Comparison of ENCODE assay signal across 13 mouse cellular contexts in the genomic region with DNA sequence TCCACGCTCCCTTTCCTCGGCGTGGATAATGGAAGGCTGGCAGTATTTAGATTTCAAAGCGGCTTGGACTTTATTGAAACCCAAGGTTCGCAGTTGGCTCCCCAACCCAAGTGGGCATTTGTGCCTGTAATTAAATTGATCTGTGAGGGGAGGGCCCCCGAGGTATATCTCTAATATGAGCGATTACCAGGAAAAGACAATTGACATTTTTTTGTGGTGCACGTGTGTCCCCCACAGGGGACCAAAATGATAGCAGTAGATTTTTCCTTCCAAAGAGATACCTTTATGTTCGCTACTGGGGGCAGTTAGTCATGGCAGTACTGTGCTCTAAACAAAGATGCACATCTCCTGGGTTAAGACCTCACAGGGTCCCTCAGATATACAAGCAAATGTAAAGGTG.
"Had no signal": no experiment of that assay in that cellular context is flagged by ENCODE, and none has a peak within 500 bp of the region (broad histone marks: within the 10 kb centered on the region; RNA-seq: fewer than 3 reads in every experiment).

No protein-coding gene starts in this region.

- H3K9me3 ChIP-seq: limb, embryonic 10.5 days; liver, embryonic 15.5 days had no signal

- H3K9ac ChIP-seq: liver, embryonic 15.5 days had no signal

- H3K4me3 ChIP-seq: left cerebral cortex, adult 2 months; limb, embryonic 10.5 days; liver, embryonic 15.5 days; megakaryocyte, embryonic 14.5 days had no signal

- H3K27ac ChIP-seq: left cerebral cortex, adult 2 months; limb, embryonic 10.5 days; liver, embryonic 15.5 days; stomach, postnatal 0 days had no signal

- H3K27me3 ChIP-seq: liver, embryonic 15.5 days; megakaryocyte, embryonic 14.5 days had no signal

- H3K4me1 ChIP-seq: liver, embryonic 15.5 days; megakaryocyte, embryonic 14.5 days had no signal

- H3K4me2 ChIP-seq: liver, embryonic 11.5 days; liver, embryonic 15.5 days had no signal

- DNase-seq: kidney, adult 8-10 months; kidney, postnatal 25 days; lung, adult 2 months; lung, postnatal 4 days; thymus, postnatal 4 days had no signal

- H3K36me3 ChIP-seq: limb, embryonic 10.5 days; liver, embryonic 15.5 days had no signal

- ATAC-seq: intestine, postnatal 0 days; lung, postnatal 0 days had no signal
